Mouse (Mus musculus): ENCODE results near the gene 1700123O20Rik. TPM values are rescaled to one million over a fixed set of nuclear protein-coding genes. Genes with fewer than 3 reads are reported as not detected.
A peak's percentile ranks its signal among the peaks of the same experiment; 100 is the strongest.

1700123O20Rik gene
- total RNA-seq, 1 experiment = 26.7 TPM

GRCm38 (mm10) chr14:54650621-54651454, 35.2 kb upstream of the 1700123O20Rik start:
- Histone ChIP-seq H3K27ac (ENCODE audit: insufficient read depth, low read depth, low read length, poor library complexity, severe bottlenecking) (no peak overlapping the region), H3K9me3 (ENCODE audit: control insufficient read depth, insufficient read depth, low read depth, low read length) (no peaks in the 10 kb centered on the region), H3K36me3 (ENCODE audit: control insufficient read depth, insufficient read depth, low read length, poor library complexity, severe bottlenecking) (peaks cover 48% of the 10 kb centered on the region), H3K4me3 (ENCODE audit: insufficient read depth in 1 of 2, low read depth in 1 of 2, low read length in 2 of 2, poor library complexity in 1 of 2, severe bottlenecking in 1 of 2) (peak overlapping the region; percentile 18 to 24; a peak in 3 of 4 replicates), H3K9ac (ENCODE audit: insufficient read depth, low read depth, low read length, poor library complexity, severe bottlenecking) (no peak overlapping the region), H3K4me1 (ENCODE audit: control insufficient read depth in 2 of 2, insufficient read depth in 2 of 2, low read length in 2 of 2, poor library complexity in 1 of 2) (peaks cover 5 to 12% of the 10 kb centered on the region in 2 experiments; a peak in 3 of 4 replicates)
- 0 out of 2 replicates have a peak, but pooled peaks have one; percentile 2 for TF ChIP-seq ZC3H11A (IDR thresholded peaks at IDR 0.05; ENCODE audit: borderline replicate concordance, low read depth, low read length)
- TF ChIP-seq ZNF384 (IDR thresholded peaks at IDR 0.05; ENCODE audit: low read depth, low read length) = no peak
- TF ChIP-seq MAFK (IDR thresholded peaks at IDR 0.05; ENCODE audit: insufficient read depth, low read depth, low read length) = 0 out of 2 replicates have a peak, but pooled peaks have one; percentile 14
- in situ Hi-C loops (cut with MboI; ENCODE audit: low sequenced_read_pairs in 2 of 2, unreplicated experiment in 2 of 2) = no loop called here
- DNase-seq (ENCODE audit: low read depth, low spot score) = peak; percentile 97

GRCm38 (mm10) chr14:54651556-54651955, 34.5 kb upstream of the 1700123O20Rik start:
- in situ Hi-C loops (cut with MboI; ENCODE audit: low sequenced_read_pairs in 2 of 2, unreplicated experiment in 2 of 2) = no loop called here
- no peak for TF ChIP-seq CHD2 (IDR thresholded peaks at IDR 0.05; ENCODE audit: low read depth, low read length)
- TF ChIP-seq HCFC1 (IDR thresholded peaks at IDR 0.05; ENCODE audit: borderline replicate concordance, insufficient read depth, low read length) = no peak
- TF ChIP-seq MAFK (IDR thresholded peaks at IDR 0.05; ENCODE audit: insufficient read depth, low read depth, low read length) = no peak
- TF ChIP-seq ZNF384 (IDR thresholded peaks at IDR 0.05; ENCODE audit: low read depth, low read length) = no peak
- no peak for TF ChIP-seq ZC3H11A (IDR thresholded peaks at IDR 0.05; ENCODE audit: borderline replicate concordance, low read depth, low read length)
- peaks cover 44% of the 10 kb centered on the region for H3K36me3 ChIP-seq (ENCODE audit: control insufficient read depth, insufficient read depth, low read length, poor library complexity, severe bottlenecking)
- no peak for DNase-seq (ENCODE audit: low read depth, low spot score)
- H3K27ac ChIP-seq (ENCODE audit: insufficient read depth, low read depth, low read length, poor library complexity, severe bottlenecking) = no peak overlapping the region
- H3K9ac ChIP-seq (ENCODE audit: insufficient read depth, low read depth, low read length, poor library complexity, severe bottlenecking) = no peak overlapping the region
- no peaks in the 10 kb centered on the region for H3K9me3 ChIP-seq (ENCODE audit: control insufficient read depth, insufficient read depth, low read depth, low read length)
- H3K4me1 ChIP-seq (ENCODE audit: control insufficient read depth in 2 of 2, insufficient read depth in 2 of 2, low read length in 2 of 2, poor library complexity in 1 of 2) = peaks cover 5 to 12% of the 10 kb centered on the region in 2 experiments; a peak in 3 of 4 replicates
- H3K4me3 ChIP-seq (ENCODE audit: insufficient read depth in 1 of 2, low read depth in 1 of 2, low read length in 2 of 2, poor library complexity in 1 of 2, severe bottlenecking in 1 of 2) = no peak overlapping the region

GRCm38 (mm10) chr14:54652787-54653186, 33.2 kb upstream of the 1700123O20Rik start:
- Histone ChIP-seq H3K4me1 (ENCODE audit: control insufficient read depth in 2 of 2, insufficient read depth in 2 of 2, low read length in 2 of 2, poor library complexity in 1 of 2) (peaks cover 5 to 12% of the 10 kb centered on the region in 2 experiments; a peak in 3 of 4 replicates), H3K9ac (ENCODE audit: insufficient read depth, low read depth, low read length, poor library complexity, severe bottlenecking) (peak overlapping the region; percentile 92; the same call in 1 of the 2 replicates), H3K4me3 (ENCODE audit: insufficient read depth in 1 of 2, low read depth in 1 of 2, low read length in 2 of 2, poor library complexity in 1 of 2, severe bottlenecking in 1 of 2) (peak overlapping the region; percentile 82 to 86), H3K36me3 (ENCODE audit: control insufficient read depth, insufficient read depth, low read length, poor library complexity, severe bottlenecking) (peaks cover 37% of the 10 kb centered on the region), H3K27ac (ENCODE audit: insufficient read depth, low read depth, low read length, poor library complexity, severe bottlenecking) (peak overlapping the region; percentile 59; the same call in 1 of the 2 replicates), H3K9me3 (ENCODE audit: control insufficient read depth, insufficient read depth, low read depth, low read length) (no peaks in the 10 kb centered on the region)
- no peak for DNase-seq (ENCODE audit: low read depth, low spot score)
- in situ Hi-C loops (cut with MboI; ENCODE audit: low sequenced_read_pairs in 2 of 2, unreplicated experiment in 2 of 2) = no loop called here
- TF ChIP-seq CHD2 (IDR thresholded peaks at IDR 0.05; ENCODE audit: low read depth, low read length) (no peak), ZNF384 (IDR thresholded peaks at IDR 0.05; ENCODE audit: low read depth, low read length) (no peak), MAFK (IDR thresholded peaks at IDR 0.05; ENCODE audit: insufficient read depth, low read depth, low read length) (no peak), HCFC1 (IDR thresholded peaks at IDR 0.05; ENCODE audit: borderline replicate concordance, insufficient read depth, low read length) (no peak), ZC3H11A (IDR thresholded peaks at IDR 0.05; ENCODE audit: borderline replicate concordance, low read depth, low read length) (no peak)

GRCm38 (mm10) chr14:54653496-54653895, 32.5 kb upstream of the 1700123O20Rik start:
- DNase-seq (ENCODE audit: low read depth, low spot score) = peak; percentile 73
- peaks cover 35% of the 10 kb centered on the region for H3K36me3 ChIP-seq (ENCODE audit: control insufficient read depth, insufficient read depth, low read length, poor library complexity, severe bottlenecking)
- no peaks in the 10 kb centered on the region for H3K9me3 ChIP-seq (ENCODE audit: control insufficient read depth, insufficient read depth, low read depth, low read length)
- peaks cover 5 to 12% of the 10 kb centered on the region in 2 experiments; a peak in 3 of 4 replicates for H3K4me1 ChIP-seq (ENCODE audit: control insufficient read depth in 2 of 2, insufficient read depth in 2 of 2, low read length in 2 of 2, poor library complexity in 1 of 2)
- in situ Hi-C loops (cut with MboI; ENCODE audit: low sequenced_read_pairs in 2 of 2, unreplicated experiment in 2 of 2) = no loop called here
- peak overlapping the region; percentile 94 for H3K27ac ChIP-seq (ENCODE audit: insufficient read depth, low read depth, low read length, poor library complexity, severe bottlenecking)
- H3K9ac ChIP-seq (ENCODE audit: insufficient read depth, low read depth, low read length, poor library complexity, severe bottlenecking) = peak overlapping the region; percentile 92
- peak overlapping the region; percentile 82 to 86 for H3K4me3 ChIP-seq (ENCODE audit: insufficient read depth in 1 of 2, low read depth in 1 of 2, low read length in 2 of 2, poor library complexity in 1 of 2, severe bottlenecking in 1 of 2)
- TF ChIP-seq ZC3H11A (IDR thresholded peaks at IDR 0.05; ENCODE audit: borderline replicate concordance, low read depth, low read length) (no peak), MAFK (IDR thresholded peaks at IDR 0.05; ENCODE audit: insufficient read depth, low read depth, low read length) (0 out of 2 replicates have a peak, but pooled peaks have one; percentile 14)
